Mouse (Mus musculus): ENCODE measurements at regions not wholly inside any gene's neighbourhood (a gene's known extent, or its start where the extent isn't known, plus 50 kb on each side); places are given as distances from the start of the nearest gene placed in this dataset.

- TF ChIP-seq CTCF (IDR thresholded peaks at IDR 0.05; ENCODE audit: low read depth) (no peak), EP300 (IDR thresholded peaks at IDR 0.05; ENCODE audit: low read depth) (no peak)
Observed at GRCm38 (mm10) chr16:78121668-78122067, 179.6 kb upstream of the Cxadr start.

All from liver, embryonic 14.5 days (tissue).